Mouse (Mus musculus) embryonic facial prominence, embryonic 11.5 days (tissue): ENCODE measurements at regions not wholly inside any gene's neighbourhood (a gene's known extent, or its start where the extent isn't known, plus 50 kb on each side); places are given as distances from the start of the nearest gene placed in this dataset.

Experiments
- ATAC-seq: fragments of 200-750 bp; cut with Nextera tagmentation; replicated peaks from 2 replicates; pipeline ENCODE4 v1.8.0; 2017; ENCODE audit warnings: low read depth; ENCODE audit not compliant: insufficient number of reproducible peaks, low FRiP score, low TSS enrichment
- DNase-seq: peaks from one replicate; pipeline ENCODE4 v3.0.0-alpha.2; 2015; ENCODE audit warnings: low spot score
- H3K27ac ChIP-seq: fragments of 300-500 bp; sonication (generic); replicated peaks from 2 replicates; pipeline ENCODE4 v1.5.1; 2014; ENCODE audit warnings: mild to moderate bottlenecking, low read depth, low read length, control low read depth
- H3K27me3 ChIP-seq: fragments of 300-500 bp; sonication (generic); 2 replicates; pipeline ENCODE4 v1.6.1; 2014; ENCODE audit warnings: mild to moderate bottlenecking, low read length, moderate library complexity, mixed read lengths; ENCODE audit not compliant: control insufficient read depth, insufficient read depth
- H3K36me3 ChIP-seq: fragments of 300-500 bp; sonication (generic); replicated peaks from 2 replicates; pipeline ENCODE4 v1.6.1; 2014; ENCODE audit warnings: low read depth, mild to moderate bottlenecking, low read length, moderate library complexity, mixed read lengths; ENCODE audit not compliant: control insufficient read depth, insufficient read depth
- H3K4me1 ChIP-seq: fragments of 300-500 bp; sonication (generic); 2 replicates; pipeline ENCODE4 v1.6.1; 2014; ENCODE audit warnings: low read length, mixed read lengths; ENCODE audit not compliant: control insufficient read depth, insufficient read depth
- H3K4me2 ChIP-seq: fragments of 300-500 bp; sonication (generic); 2 replicates; pipeline ENCODE4 v1.6.1; 2014; ENCODE audit warnings: low read depth, mild to moderate bottlenecking, control low read depth, low read length, moderate library complexity
- H3K4me3 ChIP-seq: fragments of 300-500 bp; sonication (generic); 2 replicates; pipeline ENCODE4 v1.5.1; 2014; ENCODE audit warnings: low read depth, low read length, control low read depth
- H3K9ac ChIP-seq: fragments of 300-500 bp; sonication (generic); replicated peaks from 2 replicates; pipeline ENCODE4 v1.6.1; 2014; ENCODE audit warnings: mild to moderate bottlenecking, control low read depth, low read length
- H3K9me3 ChIP-seq: fragments of 300-500 bp; sonication (generic); replicated peaks from 2 replicates; pipeline ENCODE4 v1.6.1; 2016; ENCODE audit warnings: mild to moderate bottlenecking, low read length, inconsistent platforms, mixed read lengths; ENCODE audit not compliant: control insufficient read depth
- WGBS: fragments of 180-500 bp; shearing (Covaris S2); extraction: QIAGEN DNeasy Blood & Tissue Kit; methylation state at CpG from one replicate; pipeline ENCODE4 v1.1.7; 2014; 5-methylcytosine and 5-hydroxymethylcytosine counted together

- Histone ChIP-seq H3K9me3 (no peaks in the 10 kb centered on the region), H3K9ac (no peak overlapping the region), H3K27ac (no peak overlapping the region), H3K36me3 (no peaks in the 10 kb centered on the region), H3K4me2 (no peak overlapping the region), H3K27me3 (no peaks in the 10 kb centered on the region), H3K4me3 (no peak overlapping the region), H3K4me1 (no peaks in the 10 kb centered on the region)
- WGBS = 34% methylated on average over 7 of the region's 7 CpGs
- peak; percentile 51 for DNase-seq
- 0 out of 2 replicates have a peak, but pooled peaks have one; percentile 66 for ATAC-seq
Observed at GRCm38 (mm10) chr11:110649575-110650210, 250.8 kb downstream of the Map2k6 start.

GRCm38 (mm10) chr11:110652068-110652467 is 253.1 kb downstream of the Map2k6 start:
- H3K4me1 ChIP-seq = no peaks in the 10 kb centered on the region
- H3K9me3 ChIP-seq = no peaks in the 10 kb centered on the region
- no peaks in the 10 kb centered on the region for H3K27me3 ChIP-seq
- no peaks in the 10 kb centered on the region for H3K36me3 ChIP-seq
- H3K4me2 ChIP-seq = no peak overlapping the region
- H3K27ac ChIP-seq = no peak overlapping the region
- no peak for ATAC-seq
- DNase-seq = peak; percentile 57
- H3K9ac ChIP-seq = no peak overlapping the region
- 25% methylated on average over 3 of the region's 3 CpGs for WGBS
- no peak overlapping the region for H3K4me3 ChIP-seq

GRCm38 (mm10) chr11:110656524-110657156 is 257.7 kb downstream of the Map2k6 start:
- WGBS = 87% methylated on average over 11 of the region's 11 CpGs
- Histone ChIP-seq H3K27ac (no peak overlapping the region), H3K27me3 (no peaks in the 10 kb centered on the region), H3K4me3 (no peak overlapping the region), H3K9me3 (no peaks in the 10 kb centered on the region), H3K9ac (no peak overlapping the region), H3K36me3 (no peaks in the 10 kb centered on the region), H3K4me2 (no peak overlapping the region), H3K4me1 (no peaks in the 10 kb centered on the region)
- no peak for ATAC-seq
- DNase-seq = no peak

GRCm38 (mm10) chr11:110657854-110658253 is 258.9 kb downstream of the Map2k6 start:
- 75% methylated on average over 8 of the region's 8 CpGs for WGBS
- Histone ChIP-seq H3K36me3 (no peaks in the 10 kb centered on the region), H3K27ac (no peak overlapping the region), H3K9me3 (no peaks in the 10 kb centered on the region), H3K27me3 (no peaks in the 10 kb centered on the region), H3K4me3 (no peak overlapping the region), H3K4me2 (no peak overlapping the region), H3K4me1 (no peaks in the 10 kb centered on the region), H3K9ac (no peak overlapping the region)
- DNase-seq = no peak
- ATAC-seq = no peak

- no peak overlapping the region for H3K4me2 ChIP-seq
- no peak for ATAC-seq
Observed at GRCm38 (mm10) chr11:110670626-110671508, 271.9 kb downstream of the Map2k6 start.

GRCm38 (mm10) chr11:110672941-110673340 is 274.0 kb downstream of the Map2k6 start:
- DNase-seq (no peak), ATAC-seq (no peak)
- Histone ChIP-seq H3K9me3 (no peaks in the 10 kb centered on the region), H3K4me1 (no peaks in the 10 kb centered on the region), H3K27me3 (no peaks in the 10 kb centered on the region), H3K36me3 (no peaks in the 10 kb centered on the region), H3K4me3 (no peak overlapping the region), H3K9ac (no peak overlapping the region), H3K27ac (no peak overlapping the region), H3K4me2 (no peak overlapping the region)
- 54% methylated on average over 1 of the region's 1 CpGs for WGBS

More at GRCm38 (mm10) chr11:110670626-110671508, 271.9 kb downstream of the Map2k6 start:
- no peaks in the 10 kb centered on the region for H3K9me3 ChIP-seq
- WGBS = 85% methylated on average over 12 of the region's 12 CpGs
- no peak overlapping the region for H3K4me3 ChIP-seq
- no peaks in the 10 kb centered on the region for H3K36me3 ChIP-seq
- H3K27ac ChIP-seq = no peak overlapping the region
- no peak for DNase-seq
- H3K4me1 ChIP-seq = no peaks in the 10 kb centered on the region
- no peaks in the 10 kb centered on the region for H3K27me3 ChIP-seq
- no peak overlapping the region for H3K9ac ChIP-seq

GRCm38 (mm10) chr11:110692824-110693223 is 275.0 kb upstream of the Kcnj16 start:
- ATAC-seq = no peak
- Histone ChIP-seq H3K9ac (no peak overlapping the region), H3K9me3 (no peaks in the 10 kb centered on the region), H3K27ac (no peak overlapping the region), H3K36me3 (no peaks in the 10 kb centered on the region), H3K27me3 (no peaks in the 10 kb centered on the region), H3K4me3 (no peak overlapping the region), H3K4me1 (no peaks in the 10 kb centered on the region), H3K4me2 (no peak overlapping the region)
- DNase-seq = no peak
- 82% methylated on average over 4 of the region's 4 CpGs for WGBS

- ATAC-seq (no peak), DNase-seq (no peak)
- WGBS = 73% methylated on average over 6 of the region's 6 CpGs
- H3K9me3 ChIP-seq = no peaks in the 10 kb centered on the region
- H3K27me3 ChIP-seq = no peaks in the 10 kb centered on the region
- H3K9ac ChIP-seq = no peak overlapping the region
- no peak overlapping the region for H3K4me2 ChIP-seq
- H3K36me3 ChIP-seq = no peaks in the 10 kb centered on the region
- no peak overlapping the region for H3K4me3 ChIP-seq
- H3K4me1 ChIP-seq = no peaks in the 10 kb centered on the region
- no peak overlapping the region for H3K27ac ChIP-seq
Observed at GRCm38 (mm10) chr11:110697067-110697466, 270.8 kb upstream of the Kcnj16 start.
